Mouse (Mus musculus) spleen, postnatal 10 days (tissue): ENCODE measurements around the gene Myo9b.
A peak's percentile ranks its signal among the peaks of the same experiment; 100 is the strongest.

Source experiments
- DNase-seq, 2 experiments: peaks; one replicate each; pipeline ENCODE4 v3.0.0; 2021 to 2022; ENCODE audit warnings: low spot score in 2 of 2

Gene Myo9b

GRCm38 (mm10) chr8:71385212-71385835, 112.8 kb downstream of the Myo9b start:
- peak in 1 of 2 experiments; percentile 35 for DNase-seq

DNA sequence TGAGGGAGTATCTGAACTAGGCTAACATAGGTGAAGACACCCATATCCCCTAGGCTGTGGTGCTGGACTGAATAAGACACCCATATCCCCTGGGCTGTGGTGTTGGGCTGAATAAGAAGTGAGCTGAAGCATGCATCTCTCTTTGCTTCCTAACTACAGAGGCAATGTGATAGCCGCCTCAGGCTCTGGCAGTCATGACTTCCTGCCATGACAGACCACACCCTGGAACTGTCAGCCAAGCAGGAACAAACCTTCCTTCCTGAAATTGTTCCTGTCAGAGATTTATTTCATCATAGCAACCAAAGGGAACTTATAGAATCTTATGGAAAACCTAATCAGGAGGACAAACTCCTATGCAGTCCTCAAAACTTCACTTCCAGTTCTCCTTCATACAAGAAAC, 115.8 kb downstream of the Myo9b start:
- DNase-seq = no peak

DNA sequence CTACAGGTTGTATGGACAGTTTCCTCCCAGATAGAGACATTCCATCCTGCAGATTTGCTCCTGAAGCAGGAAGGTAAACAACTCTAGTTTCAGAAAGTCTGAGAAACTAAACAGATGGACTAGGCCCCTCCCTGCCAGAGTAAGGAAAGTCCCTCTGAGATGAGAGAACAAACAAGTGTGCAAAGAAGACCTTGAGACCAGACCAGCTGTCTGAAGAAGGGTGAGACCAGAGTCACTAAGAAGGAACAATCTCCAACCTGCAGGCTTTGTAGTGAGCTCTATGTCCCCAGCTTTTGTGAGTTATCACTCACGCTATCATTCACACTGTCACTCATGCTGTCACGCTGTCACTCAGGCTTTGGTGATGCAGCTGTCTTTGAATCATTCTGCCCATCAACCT, 119.2 kb downstream of the Myo9b start:
- no peak for DNase-seq

DNA sequence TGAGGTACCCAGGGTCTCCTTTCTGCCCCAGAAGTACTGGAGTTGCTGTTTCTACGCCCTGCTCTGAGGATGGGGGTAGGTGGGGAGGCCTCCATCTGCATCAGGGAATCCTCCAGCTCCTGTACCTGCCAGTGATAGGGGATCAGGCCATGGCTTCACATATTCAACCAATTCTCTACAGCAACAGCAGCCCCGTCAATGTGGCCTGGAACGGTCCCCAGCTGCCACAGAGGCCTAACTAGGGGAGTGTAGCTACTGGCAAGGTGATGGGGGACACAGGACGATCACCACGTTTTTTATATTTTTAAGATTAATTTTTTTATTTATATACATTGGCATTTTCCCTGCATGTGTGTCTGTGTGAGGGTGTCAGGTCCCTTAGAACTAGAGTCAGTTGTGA, 119.9 kb downstream of the Myo9b start:
- DNase-seq = no peak

- peak in 1 of 2 experiments; percentile 62 for DNase-seq
Measured at GRCm38 (mm10) chr8:71392871-71393270, 120.4 kb downstream of the Myo9b start.

DNA sequence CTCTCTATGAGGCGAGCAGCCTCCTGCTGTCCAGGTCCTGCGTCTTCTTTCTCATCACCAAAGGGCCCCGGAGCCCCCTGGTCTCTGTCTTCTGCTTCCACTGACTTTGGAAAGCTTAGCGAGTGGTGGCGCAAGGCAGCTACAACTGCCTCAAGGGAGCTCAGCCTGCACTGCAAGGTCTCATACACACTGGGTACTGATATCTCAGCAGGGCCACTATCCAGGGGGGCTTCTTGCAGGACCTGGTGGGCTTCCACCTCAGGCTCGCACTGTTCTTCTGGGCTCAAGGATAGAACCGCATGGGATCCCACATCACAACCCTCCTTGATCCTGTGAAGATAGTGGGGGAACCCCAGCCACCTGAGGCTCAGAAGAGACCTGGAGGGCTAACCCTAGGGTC, 122.0 kb downstream of the Myo9b start:
- no peak for DNase-seq

DNA sequence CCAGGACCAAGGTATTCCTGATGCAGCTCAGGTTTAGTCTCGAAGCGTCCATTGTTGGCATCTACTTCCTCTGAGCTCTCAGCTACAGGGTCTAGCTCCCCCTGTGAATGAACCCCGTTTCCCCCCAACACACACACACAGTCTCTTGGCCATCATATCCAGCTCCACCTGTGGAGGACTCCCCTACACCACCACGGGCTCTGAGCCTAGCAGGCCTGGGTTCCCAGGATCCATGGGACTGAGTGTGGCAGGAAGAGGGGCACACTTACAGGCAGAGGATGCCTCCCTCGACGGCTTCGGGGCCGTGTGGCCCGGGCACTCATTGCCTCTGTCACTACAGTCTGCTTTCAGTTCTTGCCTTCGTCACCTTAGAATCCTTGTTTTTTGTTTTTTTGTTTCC, 122.6 kb downstream of the Myo9b start:
- no peak for DNase-seq

DNA sequence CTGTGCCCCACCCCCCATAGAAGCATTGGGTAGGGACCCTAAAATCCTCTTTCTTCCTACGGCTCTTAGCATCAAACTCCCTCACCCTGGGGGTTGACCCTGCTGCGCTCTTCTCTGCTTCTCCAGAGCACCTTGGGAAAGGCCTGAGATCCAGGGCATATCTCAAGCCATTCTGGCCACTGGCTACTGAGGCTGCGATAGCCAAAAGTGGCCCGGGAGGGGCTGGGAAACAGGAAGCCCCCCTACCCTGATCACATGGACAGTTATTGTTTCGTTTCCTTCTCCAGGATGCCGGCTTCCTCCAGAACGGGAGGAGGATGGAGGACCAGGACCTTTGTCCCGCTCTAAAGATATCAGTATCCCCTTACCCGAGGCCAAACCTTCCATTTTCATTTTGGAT, 123.1 kb downstream of the Myo9b start, which contains the start of gene Ushbp1:
Gene Ushbp1, minus strand, starts transcription at position 174 of the 400 bp plus-strand sequence.
- DNase-seq = peak in 1 of 2 experiments; percentile 13

DNA sequence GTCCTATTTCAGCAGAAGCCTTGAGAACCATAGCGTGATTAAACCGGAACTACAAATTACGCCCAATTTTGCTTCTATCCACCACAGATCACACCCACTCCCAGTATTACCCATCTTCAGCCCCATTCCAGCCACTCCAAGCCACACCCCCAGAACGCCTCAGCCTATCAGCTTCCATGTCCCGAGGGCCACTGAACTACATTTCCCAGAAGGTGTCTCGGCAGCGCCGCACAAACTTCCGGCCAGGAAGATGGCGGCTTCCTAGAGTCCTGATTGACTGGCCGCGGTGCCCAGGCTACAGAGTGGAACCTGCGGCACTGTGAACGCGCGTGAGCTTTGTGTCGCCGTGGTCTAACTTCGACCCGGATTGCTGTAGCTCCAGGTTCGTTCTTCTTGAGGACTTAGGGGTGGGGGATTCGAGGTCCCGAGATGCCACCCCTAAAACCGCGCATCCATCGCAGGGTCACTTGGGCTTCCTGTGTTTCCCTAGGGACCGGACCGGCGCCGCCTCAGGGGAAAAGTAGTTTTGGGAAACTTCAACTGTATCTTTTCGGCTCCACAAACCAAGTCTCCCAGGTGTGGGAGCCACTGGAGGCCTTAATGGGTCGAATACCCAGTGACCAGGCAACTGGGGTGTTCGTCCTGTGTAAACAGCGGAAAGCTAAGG, 124.3 kb downstream of the Myo9b start, which contains the start of gene Babam1:
Gene Babam1, plus strand, starts transcription at position 223 of the 667 bp plus-strand sequence.
- peak; percentile 79 to 93 for DNase-seq

DNA sequence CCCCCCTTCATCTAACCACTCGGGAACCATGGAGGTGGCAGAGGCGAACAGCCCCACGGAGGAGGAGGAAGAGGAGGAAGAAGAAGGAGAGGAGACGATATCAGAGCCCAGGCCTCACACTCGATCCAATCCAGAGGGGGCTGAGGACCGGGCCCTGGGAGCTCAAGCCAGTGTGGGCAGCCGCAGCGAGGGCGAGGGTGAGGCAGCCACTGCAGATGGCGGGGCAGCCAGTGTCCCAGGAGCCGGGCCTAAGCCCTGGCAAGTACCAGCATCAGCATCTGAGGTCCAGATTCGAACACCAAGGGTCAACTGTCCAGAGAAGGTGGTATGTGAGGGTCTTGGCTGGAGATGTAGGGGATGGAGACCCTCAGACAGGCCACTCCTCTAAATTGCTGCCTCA, 125.2 kb downstream of the Myo9b start:
- peak in 1 of 2 experiments; percentile 20 for DNase-seq

GRCm38 (mm10) chr8:71400826-71401225, 128.3 kb downstream of the Myo9b start:
- no peak for DNase-seq

GRCm38 (mm10) chr8:71401454-71401853, 128.9 kb downstream of the Myo9b start:
- peak in 1 of 2 experiments; percentile 10 for DNase-seq

- peak in 1 of 2 experiments; percentile 12 for DNase-seq
Measured at GRCm38 (mm10) chr8:71402446-71402964, 130.0 kb downstream of the Myo9b start.

GRCm38 (mm10) chr8:71403107-71403885, 130.8 kb downstream of the Myo9b start:
- peak in 1 of 2 experiments; percentile 9 for DNase-seq

GRCm38 (mm10) chr8:71404011-71404410, 131.5 kb downstream of the Myo9b start:
- no peak for DNase-seq

GRCm38 (mm10) chr8:71404951-71405351, 132.4 kb downstream of the Myo9b start:
- no peak for DNase-seq

GRCm38 (mm10) chr8:71405401-71406098, 133.0 kb downstream of the Myo9b start, which contains the start of gene Ankle1:
Ankle1 (plus strand) TSS chr8:71406010.
- peak; percentile 99 for DNase-seq

- DNase-seq = peak; percentile 81 to 88
Measured at GRCm38 (mm10) chr8:71406099-71407015, 133.8 kb downstream of the Myo9b start.

DNA sequence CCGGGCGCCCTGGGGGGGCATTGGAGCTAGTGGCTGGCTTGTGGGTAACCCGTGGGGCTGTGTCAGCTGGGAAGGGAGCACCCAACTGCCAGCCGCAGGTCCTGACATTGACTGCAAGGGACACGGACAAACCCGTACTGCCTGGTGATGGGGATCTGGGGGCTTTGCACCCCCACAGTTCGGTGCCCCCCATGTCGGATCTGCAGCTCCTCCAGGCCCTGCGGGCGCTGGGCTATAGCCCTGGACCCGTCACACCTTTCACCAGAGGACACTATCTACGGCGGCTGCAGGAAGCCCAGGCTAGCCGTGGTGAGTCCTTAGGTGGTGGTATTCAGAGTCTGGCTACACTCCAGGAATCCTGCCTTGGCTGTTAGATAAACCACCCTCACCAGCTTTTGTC, 134.9 kb downstream of the Myo9b start:
- DNase-seq = no peak

DNA sequence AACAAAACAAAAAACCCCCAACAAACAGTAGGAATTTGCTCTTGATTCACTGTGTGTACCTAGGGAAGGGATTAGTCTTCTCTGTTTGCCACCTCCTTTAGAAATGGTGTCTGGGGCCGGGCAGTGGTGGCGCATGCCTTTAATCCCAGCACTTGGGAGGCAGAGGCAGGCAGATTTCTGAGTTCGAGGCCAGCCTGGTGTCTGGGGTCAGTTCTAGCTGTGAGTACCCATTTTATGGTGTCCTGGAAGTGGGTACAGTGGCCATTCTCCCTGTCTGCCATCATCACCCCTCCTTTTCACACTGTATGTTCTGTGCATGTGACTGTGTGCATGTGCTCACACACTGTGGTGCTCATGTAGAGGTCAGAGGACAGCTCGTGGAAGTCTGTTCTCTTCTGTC, 135.7 kb downstream of the Myo9b start:
- DNase-seq = no peak
